Mouse (Mus musculus) myocyte (in vitro differentiated cells): ENCODE measurements around the gene Fndc5.

ENCODE experiments used
- CEBPB ChIP-seq: IDR thresholded peaks from 2 replicates; pipeline ENCODE4 v1.6.1; 2011; ENCODE audit warnings: mild to moderate bottlenecking, moderate library complexity; ENCODE audit not compliant: poor library complexity, insufficient read depth, severe bottlenecking
- E2F4 ChIP-seq: IDR thresholded peaks from one replicate; pipeline ENCODE4 v1.6.1; 2011; ENCODE audit warnings: mild to moderate bottlenecking, control low read depth, moderate library complexity; ENCODE audit not compliant: insufficient read depth
- MAX ChIP-seq: IDR thresholded peaks from one replicate; pipeline ENCODE4 v1.6.1; 2011; ENCODE audit warnings: low read depth, mild to moderate bottlenecking, control low read depth
- MYOD1 ChIP-seq, 3 experiments: IDR thresholded peaks; one replicate each; pipeline ENCODE4 v1.6.1; 2011; ENCODE audit warnings: control low read depth in 2 of 3, low read depth in 2 of 3, mild to moderate bottlenecking in 2 of 3, moderate library complexity in 1 of 3; ENCODE audit not compliant: insufficient read length in 2 of 3, control insufficient read depth in 1 of 3
- MYOG ChIP-seq, 3 experiments: IDR thresholded peaks; one replicate each; pipeline ENCODE4 v1.6.1; 2011; ENCODE audit warnings: control low read depth in 2 of 3, low read depth in 2 of 3, mild to moderate bottlenecking in 2 of 3; ENCODE audit not compliant: insufficient read length in 2 of 3, control insufficient read depth in 1 of 3, insufficient read depth in 1 of 3
- POLR2A ChIP-seq: IDR thresholded peaks from one replicate; pipeline ENCODE4 v1.6.1; 2011; ENCODE audit warnings: low read depth, mild to moderate bottlenecking, control low read depth, moderate library complexity; ENCODE audit not compliant: insufficient read length
- POLR2AphosphoS2 ChIP-seq: IDR thresholded peaks from one replicate; pipeline ENCODE4 v1.6.1; 2011; ENCODE audit warnings: low read depth, control low read depth; ENCODE audit not compliant: insufficient read length
- REST ChIP-seq: IDR thresholded peaks from one replicate; pipeline ENCODE4 v1.6.1; 2011; ENCODE audit warnings: mild to moderate bottlenecking, control low read depth, moderate library complexity; ENCODE audit not compliant: insufficient read depth, insufficient read length
- SRF ChIP-seq: IDR thresholded peaks from one replicate; pipeline ENCODE4 v1.6.1; 2011; ENCODE audit warnings: low read depth; ENCODE audit not compliant: control insufficient read depth, insufficient read length
- TCF12 ChIP-seq: IDR thresholded peaks from one replicate; pipeline ENCODE4 v1.6.1; 2011; ENCODE audit warnings: mild to moderate bottlenecking, control low read depth; ENCODE audit not compliant: poor library complexity, insufficient read depth, severe bottlenecking
- USF1 ChIP-seq: IDR thresholded peaks from one replicate; pipeline ENCODE4 v1.6.1; 2011; ENCODE audit warnings: low read depth, mild to moderate bottlenecking, control low read depth, moderate library complexity

DNA sequence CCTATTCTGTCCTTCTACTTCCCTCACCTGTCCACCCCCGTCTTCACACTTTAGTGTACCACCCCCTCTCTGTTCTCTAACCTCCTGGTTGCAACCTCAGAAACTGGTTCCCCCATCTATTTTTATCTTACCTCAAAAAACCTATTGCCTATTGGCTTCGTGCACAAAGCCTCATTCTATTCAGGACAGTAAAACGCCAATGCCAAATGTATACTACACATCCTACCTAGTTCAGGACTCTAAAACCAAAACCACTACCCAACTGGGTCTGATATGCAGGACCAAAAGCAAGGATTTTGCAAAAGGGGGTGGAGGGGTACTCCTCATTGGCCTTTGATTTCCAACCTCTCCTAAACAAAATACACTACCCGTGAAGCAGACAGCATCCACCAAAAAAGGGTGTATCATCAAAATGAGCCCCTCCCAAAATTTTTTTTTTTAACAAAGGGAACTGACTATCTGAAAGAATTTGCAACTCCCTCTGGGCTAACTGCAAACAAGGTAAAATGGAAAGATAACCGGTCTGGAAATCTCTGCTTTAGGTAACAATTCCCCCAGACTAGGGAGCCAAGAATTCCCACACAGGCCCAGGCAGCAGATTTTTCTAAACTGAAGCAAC is 51.4 kb downstream of the Fndc5 start:
- TF ChIP-seq POLR2A: no peak
- TF ChIP-seq TCF12: no peak
- TF ChIP-seq E2F4: no peak
- TF ChIP-seq MAX: no peak
- no peak for TF ChIP-seq CEBPB
- TF ChIP-seq SRF: no peak
- TF ChIP-seq MYOD1 (IDR thresholded peaks at IDR 0.05; ENCODE audit: control insufficient read depth in 1 of 3, insufficient read length in 2 of 3, low read depth in 2 of 3): no peak
- TF ChIP-seq POLR2AphosphoS2: no peak
- no peak for TF ChIP-seq USF1
- TF ChIP-seq MYOG (IDR thresholded peaks at IDR 0.05; ENCODE audit: control insufficient read depth in 1 of 3, insufficient read depth in 1 of 3, insufficient read length in 2 of 3, low read depth in 2 of 3): no peak
- no peak for TF ChIP-seq REST
